Mouse (Mus musculus) hindbrain, embryonic 12.5 days (tissue): ENCODE measurements at regions not wholly inside any gene's neighbourhood (a gene's known extent, or its start where the extent isn't known, plus 50 kb on each side); places are given as distances from the start of the nearest gene placed in this dataset.

ENCODE experiments used
- ATAC-seq: fragments of 200-750 bp; cut with Nextera tagmentation; 2 replicates; pipeline ENCODE4 v1.8.0; 2017; ENCODE audit warnings: moderate TSS enrichment; ENCODE audit not compliant: low FRiP score
- H3K27ac ChIP-seq: fragments of 300-500 bp; sonication (generic); 2 replicates; pipeline ENCODE4 v1.5.1; 2016; ENCODE audit warnings: mild to moderate bottlenecking
- H3K27me3 ChIP-seq: fragments of 300-500 bp; sonication (generic); 2 replicates; pipeline ENCODE4 v1.6.1; 2016; ENCODE audit warnings: mild to moderate bottlenecking
- H3K36me3 ChIP-seq: fragments of 300-500 bp; sonication (generic); 2 replicates; pipeline ENCODE4 v1.6.1; 2016; ENCODE audit warnings: mild to moderate bottlenecking
- H3K4me1 ChIP-seq: fragments of 300-500 bp; sonication (generic); 2 replicates; pipeline ENCODE4 v1.6.1; 2016
- H3K4me2 ChIP-seq: fragments of 300-500 bp; sonication (generic); replicated peaks from 2 replicates; pipeline ENCODE4 v1.6.1; 2016; ENCODE audit warnings: mild to moderate bottlenecking
- H3K4me3 ChIP-seq: fragments of 300-500 bp; sonication (generic); 2 replicates; pipeline ENCODE4 v1.5.1; 2016; ENCODE audit warnings: mild to moderate bottlenecking
- H3K9ac ChIP-seq: fragments of 300-500 bp; sonication (generic); 2 replicates; pipeline ENCODE4 v1.6.1; 2016; ENCODE audit warnings: mild to moderate bottlenecking, moderate library complexity
- H3K9me3 ChIP-seq: fragments of 300-500 bp; sonication (generic); replicated peaks from 2 replicates; pipeline ENCODE4 v1.6.1; 2016; ENCODE audit warnings: mild to moderate bottlenecking
- WGBS: fragments of 180-500 bp; shearing (Covaris S2); methylation state at CpG from one replicate; pipeline ENCODE4 v1.1.7; 2016; 5-methylcytosine and 5-hydroxymethylcytosine counted together

- peaks cover 4% of the 10 kb centered on the region; the same call in 1 of the 2 replicates for H3K27me3 ChIP-seq
- H3K4me1 ChIP-seq = peaks cover 9% of the 10 kb centered on the region
- no peaks in the 10 kb centered on the region for H3K36me3 ChIP-seq
- ATAC-seq = peak; percentile 69; the same call in 1 of the 2 replicates
- peak overlapping the region; percentile 24; the same call in 1 of the 2 replicates for H3K4me2 ChIP-seq
- H3K9me3 ChIP-seq = no peaks in the 10 kb centered on the region
- no peak overlapping the region for H3K4me3 ChIP-seq
- peak overlapping the region; percentile 75 for H3K27ac ChIP-seq
- WGBS = 18% methylated on average over 8 of the region's 8 CpGs
- H3K9ac ChIP-seq = no peak overlapping the region
These were observed 481.2 kb upstream of the Pmfbp1 start for GRCm38 (mm10) chr8:109012655-109013054.

GRCm38 (mm10) chr8:109013577-109013976, 480.2 kb upstream of the Pmfbp1 start:
- Histone ChIP-seq H3K9me3 (no peaks in the 10 kb centered on the region), H3K27ac (no peak overlapping the region), H3K4me1 (peaks cover 9% of the 10 kb centered on the region), H3K27me3 (peaks cover 4% of the 10 kb centered on the region; the same call in 1 of the 2 replicates), H3K4me3 (no peak overlapping the region), H3K4me2 (no peak overlapping the region), H3K36me3 (no peaks in the 10 kb centered on the region), H3K9ac (no peak overlapping the region)
- 59% methylated on average over 7 of the region's 7 CpGs for WGBS
- no peak for ATAC-seq

- H3K4me2 ChIP-seq = no peak overlapping the region
- ATAC-seq = no peak
- H3K4me1 ChIP-seq = peaks cover 9% of the 10 kb centered on the region
- H3K27me3 ChIP-seq = no peaks in the 10 kb centered on the region
- WGBS = 77% methylated on average over 7 of the region's 7 CpGs
- no peak overlapping the region for H3K9ac ChIP-seq
- H3K36me3 ChIP-seq = no peaks in the 10 kb centered on the region
- H3K9me3 ChIP-seq = no peaks in the 10 kb centered on the region
- no peak overlapping the region for H3K4me3 ChIP-seq
- H3K27ac ChIP-seq = no peak overlapping the region
These were observed 479.1 kb upstream of the Pmfbp1 start for GRCm38 (mm10) chr8:109014746-109015145.

GRCm38 (mm10) chr8:109019565-109019964, 474.3 kb upstream of the Pmfbp1 start:
- Histone ChIP-seq H3K27ac (no peak overlapping the region), H3K9ac (no peak overlapping the region), H3K4me3 (no peak overlapping the region), H3K36me3 (no peaks in the 10 kb centered on the region), H3K4me1 (no peaks in the 10 kb centered on the region), H3K27me3 (no peaks in the 10 kb centered on the region), H3K4me2 (no peak overlapping the region), H3K9me3 (no peaks in the 10 kb centered on the region)
- no peak for ATAC-seq
- WGBS = 92% methylated on average over 7 of the region's 7 CpGs

DNA sequence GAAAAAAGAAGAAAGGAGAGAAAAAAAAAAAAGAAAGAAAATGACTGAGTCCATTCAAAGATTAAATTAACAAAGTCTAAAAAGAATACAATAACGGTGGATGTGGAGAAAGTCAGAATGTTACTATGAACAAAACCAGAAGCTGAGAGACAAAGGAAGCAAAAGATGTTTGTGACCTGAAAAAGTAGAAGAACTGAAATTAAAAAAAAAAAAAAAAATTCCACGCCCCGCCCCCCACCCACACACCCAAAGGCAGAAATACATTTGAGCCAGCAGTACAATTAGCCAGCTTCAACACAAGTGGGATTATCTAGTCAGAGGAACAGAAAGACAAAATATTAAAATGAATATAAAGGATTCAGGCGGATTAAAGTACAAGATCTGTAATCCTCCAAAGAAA, 473.7 kb upstream of the Pmfbp1 start:
- Histone ChIP-seq H3K36me3 (no peaks in the 10 kb centered on the region), H3K27me3 (no peaks in the 10 kb centered on the region), H3K4me3 (no peak overlapping the region), H3K4me2 (no peak overlapping the region), H3K9me3 (no peaks in the 10 kb centered on the region), H3K9ac (no peak overlapping the region), H3K27ac (no peak overlapping the region), H3K4me1 (no peaks in the 10 kb centered on the region)
- no peak for ATAC-seq
- WGBS = 85% methylated on average over 4 of the region's 4 CpGs

DNA sequence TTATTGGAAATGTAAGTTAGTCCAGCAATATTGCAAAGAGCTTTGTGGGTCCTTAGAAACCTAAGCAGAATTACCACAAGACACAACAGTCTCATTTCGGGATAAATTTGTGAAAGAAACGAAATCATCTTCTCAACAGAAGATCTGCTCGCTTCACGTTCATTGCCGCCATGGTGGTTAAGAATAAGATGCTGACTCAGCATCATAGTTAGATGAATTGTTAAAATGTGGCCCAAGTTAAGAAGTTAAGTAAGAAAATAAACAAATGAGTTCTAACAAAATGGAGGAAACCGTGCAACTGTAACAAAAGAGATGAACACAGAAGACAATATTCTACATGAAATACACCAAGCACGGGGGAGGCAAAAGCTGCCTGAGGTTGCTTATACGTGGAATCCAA, 465.9 kb upstream of the Pmfbp1 start:
- no peaks in the 10 kb centered on the region for H3K27me3 ChIP-seq
- no peak for ATAC-seq
- no peaks in the 10 kb centered on the region for H3K36me3 ChIP-seq
- H3K4me2 ChIP-seq = no peak overlapping the region
- no peaks in the 10 kb centered on the region for H3K9me3 ChIP-seq
- H3K9ac ChIP-seq = no peak overlapping the region
- H3K27ac ChIP-seq = no peak overlapping the region
- H3K4me3 ChIP-seq = no peak overlapping the region
- WGBS = 94% methylated on average over 8 of the region's 8 CpGs
- no peaks in the 10 kb centered on the region for H3K4me1 ChIP-seq

DNA sequence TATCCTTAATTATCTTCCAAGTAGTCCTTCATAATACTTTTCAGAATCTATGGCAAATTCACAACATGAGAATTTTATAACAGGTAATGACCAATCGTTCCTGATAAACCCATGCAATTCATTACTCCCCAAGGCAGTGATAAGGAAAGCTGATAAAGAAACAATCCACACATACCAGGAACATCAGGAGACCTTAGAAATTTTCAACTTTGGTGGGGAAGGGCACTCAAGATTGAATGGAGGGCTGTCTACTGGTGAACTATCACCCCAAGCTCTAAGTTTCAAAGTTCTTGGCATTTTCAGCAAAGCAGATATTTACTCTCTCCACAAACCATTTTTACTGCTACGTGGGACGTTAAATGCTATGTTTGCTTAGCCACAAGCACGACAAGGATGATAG, 440.2 kb upstream of the Pmfbp1 start:
- Histone ChIP-seq H3K4me2 (no peak overlapping the region), H3K36me3 (no peaks in the 10 kb centered on the region), H3K27me3 (no peaks in the 10 kb centered on the region), H3K4me3 (no peak overlapping the region), H3K27ac (no peak overlapping the region), H3K9ac (no peak overlapping the region), H3K9me3 (peaks cover 7% of the 10 kb centered on the region), H3K4me1 (no peaks in the 10 kb centered on the region)
- ATAC-seq = no peak
- 89% methylated on average over 4 of the region's 4 CpGs for WGBS

DNA sequence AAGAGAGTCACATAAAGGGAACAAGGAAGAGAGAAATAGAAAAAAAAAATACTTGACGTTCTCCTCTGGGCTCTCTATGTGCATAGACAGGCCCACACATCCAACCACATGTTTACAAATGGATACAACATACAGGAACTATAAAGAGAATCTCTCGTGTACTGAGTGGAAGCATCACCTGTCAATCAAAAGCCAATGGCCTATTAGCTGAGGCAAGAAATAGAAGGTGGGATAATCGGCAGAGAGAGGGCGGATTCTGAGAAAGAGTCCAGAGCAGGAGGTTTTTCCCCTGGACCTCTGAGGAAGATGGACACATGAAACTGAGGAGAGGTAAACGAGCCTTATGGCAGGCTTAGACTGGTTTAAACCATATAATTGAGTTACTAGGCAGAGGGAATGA, 434.7 kb upstream of the Pmfbp1 start:
- H3K4me3 ChIP-seq = no peak overlapping the region

GRCm38 (mm10) chr8:109062376-109062775, 431.5 kb upstream of the Pmfbp1 start:
- H3K9me3 ChIP-seq = no peaks in the 10 kb centered on the region
- no peak overlapping the region for H3K4me2 ChIP-seq
- no peaks in the 10 kb centered on the region for H3K36me3 ChIP-seq
- no peaks in the 10 kb centered on the region for H3K27me3 ChIP-seq
- no peak overlapping the region for H3K9ac ChIP-seq
- no peak overlapping the region for H3K27ac ChIP-seq
- H3K4me3 ChIP-seq = no peak overlapping the region
- no peaks in the 10 kb centered on the region for H3K4me1 ChIP-seq
- no peak for ATAC-seq

More for the DNA sequence above, 434.7 kb upstream of the Pmfbp1 start:
- WGBS = 77% methylated on average over 5 of the region's 5 CpGs
- Histone ChIP-seq H3K9me3 (no peaks in the 10 kb centered on the region), H3K4me1 (no peaks in the 10 kb centered on the region), H3K27me3 (no peaks in the 10 kb centered on the region), H3K4me2 (no peak overlapping the region), H3K36me3 (no peaks in the 10 kb centered on the region), H3K27ac (no peak overlapping the region), H3K9ac (no peak overlapping the region)
- ATAC-seq = no peak

DNA sequence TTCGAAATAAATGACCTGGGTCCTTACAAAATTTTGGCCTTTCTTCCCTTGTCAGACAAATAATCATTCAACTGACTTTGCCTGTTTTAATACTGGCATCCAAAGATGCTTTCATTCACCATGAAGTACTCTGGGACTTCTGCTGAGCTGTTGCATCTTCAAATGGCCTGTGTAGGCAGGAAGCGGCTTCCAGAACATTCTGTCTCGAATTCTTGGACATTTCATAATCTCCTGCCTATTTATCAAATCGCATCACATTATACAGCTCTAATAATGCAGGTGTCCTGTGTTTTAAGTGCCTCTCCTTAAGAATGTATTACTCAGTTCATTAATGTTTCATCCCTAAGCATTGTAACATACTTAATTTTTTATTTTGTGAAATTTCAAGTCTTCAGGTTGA, 420.1 kb upstream of the Pmfbp1 start:
- H3K27ac ChIP-seq = no peak overlapping the region
- 92% methylated on average over 4 of the region's 4 CpGs for WGBS
- no peak for ATAC-seq
- no peak overlapping the region for H3K9ac ChIP-seq
- H3K4me1 ChIP-seq = peaks cover 5% of the 10 kb centered on the region; the same call in 1 of the 2 replicates
- no peak overlapping the region for H3K4me2 ChIP-seq
- no peaks in the 10 kb centered on the region for H3K9me3 ChIP-seq
- no peaks in the 10 kb centered on the region for H3K27me3 ChIP-seq
- H3K4me3 ChIP-seq = no peak overlapping the region
- no peaks in the 10 kb centered on the region for H3K36me3 ChIP-seq

GRCm38 (mm10) chr8:109075006-109075405, 418.8 kb upstream of the Pmfbp1 start:
- peak overlapping the region; percentile 24 for H3K4me3 ChIP-seq
- no peak overlapping the region for H3K27ac ChIP-seq
- H3K36me3 ChIP-seq = no peaks in the 10 kb centered on the region
- peaks cover 5% of the 10 kb centered on the region; the same call in 1 of the 2 replicates for H3K4me1 ChIP-seq
- H3K9ac ChIP-seq = no peak overlapping the region
- WGBS = 16% methylated on average over 12 of the region's 12 CpGs
- no peaks in the 10 kb centered on the region for H3K27me3 ChIP-seq
- H3K9me3 ChIP-seq = no peaks in the 10 kb centered on the region
- ATAC-seq = no peak
- peak overlapping the region; percentile 51 for H3K4me2 ChIP-seq

GRCm38 (mm10) chr8:109079223-109079622, 414.6 kb upstream of the Pmfbp1 start:
- Histone ChIP-seq H3K9ac (no peak overlapping the region), H3K4me1 (peaks cover 5% of the 10 kb centered on the region; the same call in 1 of the 2 replicates), H3K4me3 (no peak overlapping the region), H3K4me2 (no peak overlapping the region), H3K27ac (no peak overlapping the region), H3K36me3 (no peaks in the 10 kb centered on the region), H3K9me3 (no peaks in the 10 kb centered on the region), H3K27me3 (no peaks in the 10 kb centered on the region)
- ATAC-seq = no peak
- WGBS = 53% methylated on average over 6 of the region's 6 CpGs

- no peaks in the 10 kb centered on the region for H3K4me1 ChIP-seq
- 78% methylated on average over 5 of the region's 5 CpGs for WGBS
- H3K9ac ChIP-seq = no peak overlapping the region
- H3K4me2 ChIP-seq = no peak overlapping the region
- no peaks in the 10 kb centered on the region for H3K9me3 ChIP-seq
- no peak for ATAC-seq
- no peak overlapping the region for H3K27ac ChIP-seq
- no peak overlapping the region for H3K4me3 ChIP-seq
- no peaks in the 10 kb centered on the region for H3K36me3 ChIP-seq
- no peaks in the 10 kb centered on the region for H3K27me3 ChIP-seq
These were observed 412.5 kb upstream of the Pmfbp1 start for GRCm38 (mm10) chr8:109081295-109081694.
